Mouse (Mus musculus) limb, embryonic 12.5 days (tissue): ENCODE data around the gene Slc15a4. TPM values are rescaled to one million over a fixed set of nuclear protein-coding genes. Genes with fewer than 3 reads are reported as not detected.

Experiments
- ATAC-seq: fragments of 200-750 bp; cut with Nextera tagmentation; 2 replicates; pipeline ENCODE4 v1.8.0; 2017; ENCODE audit warnings: low read depth, moderate TSS enrichment; ENCODE audit not compliant: insufficient number of reproducible peaks, insufficient read depth, low FRiP score, low TSS enrichment
- H3K27ac ChIP-seq: fragments of 300-500 bp; sonication (generic); 2 replicates; pipeline ENCODE4 v1.5.1; 2016; ENCODE audit warnings: mild to moderate bottlenecking, moderate library complexity
- H3K27me3 ChIP-seq: fragments of 300-500 bp; sonication (generic); 2 replicates; pipeline ENCODE4 v1.6.1; 2016; ENCODE audit warnings: mild to moderate bottlenecking, moderate library complexity
- H3K36me3 ChIP-seq: fragments of 300-500 bp; sonication (generic); 2 replicates; pipeline ENCODE4 v1.6.1; 2016; ENCODE audit warnings: mild to moderate bottlenecking, moderate library complexity
- H3K4me1 ChIP-seq: fragments of 300-500 bp; sonication (generic); replicated peaks from 2 replicates; pipeline ENCODE4 v1.6.1; 2016
- H3K4me2 ChIP-seq: fragments of 300-500 bp; sonication (generic); 2 replicates; pipeline ENCODE4 v1.6.1; 2016; ENCODE audit warnings: mild to moderate bottlenecking, moderate library complexity
- H3K4me3 ChIP-seq: fragments of 300-500 bp; sonication (generic); replicated peaks from 2 replicates; pipeline ENCODE4 v1.5.1; 2016; ENCODE audit warnings: mild to moderate bottlenecking
- H3K9ac ChIP-seq: fragments of 300-500 bp; sonication (generic); replicated peaks from 2 replicates; pipeline ENCODE4 v1.6.1; 2016; ENCODE audit warnings: mild to moderate bottlenecking, moderate library complexity
- H3K9me3 ChIP-seq: fragments of 300-500 bp; sonication (generic); 2 replicates; pipeline ENCODE4 v1.6.1; 2016; ENCODE audit warnings: mild to moderate bottlenecking, moderate library complexity
- WGBS: fragments of 180-500 bp; shearing (Covaris S2); methylation state at CpG from one replicate; pipeline ENCODE4 v1.1.7; 2016; 5-methylcytosine and 5-hydroxymethylcytosine counted together
- polyA plus RNA-seq: library from polyadenylated mRNA; unstranded; fragments of >200 nt; fragmentation: Nextera tagmentation; extraction: Ambion mirVana; gene quantifications from 2 replicates; pipeline ENCODE4 v1.2.1, GENCODE M21; 2016

Slc15a4 gene
- 25.9 and 28.8 TPM in 2 replicates for polyA plus RNA-seq

DNA sequence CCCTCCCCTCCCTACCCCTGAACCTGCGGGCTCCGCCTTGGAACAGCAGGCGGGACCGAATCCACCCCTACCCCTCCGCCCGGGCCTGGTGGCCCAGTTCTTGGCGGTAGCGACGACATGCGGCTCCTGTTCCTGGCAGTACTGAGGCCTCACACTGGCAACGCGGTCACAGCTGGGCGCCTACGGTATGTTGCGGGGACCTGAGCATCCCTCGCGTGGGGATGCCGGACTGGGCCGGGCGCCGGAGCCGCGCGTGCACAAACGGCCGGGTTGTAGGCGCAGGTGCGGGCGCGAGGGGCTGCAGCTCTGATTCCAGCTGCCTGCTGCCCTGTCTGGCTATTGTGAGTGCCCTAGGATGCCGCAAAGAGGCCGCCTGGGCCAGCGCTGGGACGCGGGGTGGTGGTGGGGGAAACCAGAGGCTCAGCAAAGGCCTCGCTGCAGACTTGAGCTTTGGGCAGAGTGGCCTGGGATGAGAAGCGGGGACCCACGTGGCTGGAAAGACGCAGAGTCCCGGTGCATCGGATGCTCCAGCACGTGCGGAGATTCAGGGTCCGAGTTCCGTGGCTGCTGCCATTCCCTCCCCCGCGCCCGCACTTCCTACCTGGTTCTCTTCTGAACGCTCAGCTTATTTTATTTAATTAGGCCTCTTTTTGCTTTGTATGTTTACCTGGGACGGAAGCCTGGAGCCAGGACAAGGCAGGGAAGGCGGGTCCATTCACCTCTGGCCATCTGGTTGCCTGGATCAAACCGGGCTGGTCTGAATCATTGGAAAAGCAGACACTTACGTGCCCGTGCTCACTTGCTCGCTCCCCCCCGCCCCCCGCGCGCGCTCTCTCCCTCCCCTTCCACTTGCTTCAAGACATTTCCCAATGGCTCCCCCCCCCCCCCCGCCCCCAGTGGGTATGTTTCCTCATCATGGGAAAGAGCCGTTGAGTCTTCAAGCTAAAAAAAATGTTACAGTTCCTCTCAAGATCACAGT lies at the start of gene Slc15a4, which contains the start of gene Glt1d1:
Gene Slc15a4, minus strand, starts transcription at position 731 of the 979 bp plus-strand sequence.
Gene Glt1d1, plus strand, starts transcription at position 96 of the 979 bp plus-strand sequence.
- ATAC-seq = peak; percentile 65
- under 1% methylated on average over 61 of the region's 62 CpGs for WGBS

DNA sequence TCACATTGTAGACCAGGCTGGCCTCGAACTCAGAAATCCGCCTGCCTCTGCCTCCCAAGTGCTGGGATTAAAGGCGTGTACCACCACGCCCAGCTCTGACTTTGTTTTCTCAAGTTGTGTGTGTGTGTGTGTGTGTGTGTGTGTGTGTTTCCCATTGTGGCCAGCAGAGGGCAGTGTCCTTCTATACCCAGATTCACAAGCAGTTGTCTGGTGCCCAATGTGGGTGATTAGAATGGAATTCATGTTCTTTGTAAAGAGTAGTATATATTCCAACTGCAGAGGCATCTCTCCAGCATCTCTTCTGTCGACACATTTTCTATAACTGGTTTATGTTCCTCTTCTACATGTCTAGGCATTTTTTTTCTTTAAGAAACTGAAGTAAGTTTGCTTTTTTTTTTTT lies 45.8 kb upstream of the Slc15a4 start:
- Histone ChIP-seq H3K36me3 (no peaks in the 10 kb centered on the region), H3K9ac (no peak overlapping the region), H3K27me3 (no peaks in the 10 kb centered on the region), H3K4me3 (no peak overlapping the region), H3K27ac (no peak overlapping the region), H3K4me1 (0 out of 2 replicates have a peak, but pooled peaks cover 2% of the 10 kb centered on the region), H3K9me3 (peaks cover 9% of the 10 kb centered on the region; the same call in 1 of the 2 replicates), H3K4me2 (no peak overlapping the region)
- WGBS = 93% methylated on average over 5 of the region's 5 CpGs
- no peak for ATAC-seq

More for the DNA sequence above, at the start of gene Slc15a4, which contains the start of gene Glt1d1:
- H3K36me3 ChIP-seq = no peaks in the 10 kb centered on the region
- H3K4me2 ChIP-seq = peak within 1 kb of the TSS; percentile 96
- H3K9me3 ChIP-seq = no peaks in the 10 kb centered on the region
- peaks cover 34% of the 10 kb centered on the region for H3K27me3 ChIP-seq
- no peak within 1 kb of the TSS for H3K27ac ChIP-seq
- H3K4me1 ChIP-seq = peaks cover 11% of the 10 kb centered on the region; the same call in 1 of the 2 replicates
- H3K4me3 ChIP-seq = peak within 1 kb of the TSS; percentile 58
- peak within 1 kb of the TSS; percentile 64 for H3K9ac ChIP-seq

DNA sequence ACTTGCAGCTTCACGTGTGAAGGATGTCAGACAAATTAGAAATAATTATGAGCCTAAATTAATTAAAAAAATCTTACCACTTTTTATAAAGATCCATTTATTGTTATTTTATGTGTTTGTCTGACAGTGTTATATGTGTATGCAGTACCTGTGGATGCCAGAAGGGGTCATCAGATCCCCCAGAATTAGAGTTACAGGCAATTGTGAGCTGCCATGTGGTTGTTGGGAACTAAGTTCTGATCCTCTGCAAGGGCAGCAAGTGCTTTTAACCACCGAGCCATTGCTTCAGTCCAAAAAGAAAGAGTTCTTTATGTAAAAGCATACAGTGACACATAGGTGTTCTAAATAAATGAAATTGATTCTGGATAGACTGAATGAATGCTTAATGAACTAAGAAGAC lies 44.9 kb upstream of the Slc15a4 start:
- no peak overlapping the region for H3K4me2 ChIP-seq
- H3K9ac ChIP-seq = no peak overlapping the region
- H3K36me3 ChIP-seq = no peaks in the 10 kb centered on the region
- no peaks in the 10 kb centered on the region for H3K27me3 ChIP-seq
- H3K9me3 ChIP-seq = peaks cover 9% of the 10 kb centered on the region; the same call in 1 of the 2 replicates
- no peak for ATAC-seq
- 0 out of 2 replicates have a peak, but pooled peaks cover 2% of the 10 kb centered on the region for H3K4me1 ChIP-seq
- H3K4me3 ChIP-seq = no peak overlapping the region
- 90% methylated on average over 2 of the region's 2 CpGs for whole genome bisulfite sequencing
- H3K27ac ChIP-seq = no peak overlapping the region

- 0 out of 2 replicates have a peak, but pooled peaks cover 2% of the 10 kb centered on the region for H3K4me1 ChIP-seq
- H3K9ac ChIP-seq = no peak overlapping the region
- WGBS = 91% methylated on average over 8 of the region's 8 CpGs
- H3K4me2 ChIP-seq = no peak overlapping the region
- no peaks in the 10 kb centered on the region for H3K27me3 ChIP-seq
- H3K4me3 ChIP-seq = no peak overlapping the region
- no peaks in the 10 kb centered on the region for H3K36me3 ChIP-seq
- H3K9me3 ChIP-seq = peaks cover 6% of the 10 kb centered on the region; the same call in 1 of the 2 replicates
- no peak for ATAC-seq
- H3K27ac ChIP-seq = no peak overlapping the region
Measured at GRCm38 (mm10) chr5:127673913-127674312, 41.2 kb upstream of the Slc15a4 start.

DNA sequence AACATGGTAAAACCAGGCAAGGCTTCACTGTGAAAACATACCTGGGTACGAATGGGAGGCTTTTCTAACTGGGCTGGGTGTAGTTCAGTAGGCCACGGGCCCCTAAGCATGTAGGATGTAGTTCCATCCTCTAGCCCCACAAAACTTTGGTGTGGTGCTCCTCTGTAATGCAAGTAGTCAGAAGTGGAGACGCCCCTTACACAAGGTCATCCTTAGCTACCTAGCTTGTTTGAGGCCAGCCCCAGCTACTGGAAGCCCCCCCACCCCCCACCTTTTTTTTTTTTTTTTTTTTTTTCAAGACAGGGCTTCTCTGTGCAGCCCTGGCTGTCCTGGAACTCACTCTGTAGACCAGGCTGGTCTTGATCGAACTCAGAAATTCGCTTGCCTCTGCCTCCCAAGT lies 28.3 kb upstream of the Slc15a4 start:
- Histone ChIP-seq H3K4me1 (no peaks in the 10 kb centered on the region), H3K9ac (no peak overlapping the region), H3K4me2 (no peak overlapping the region), H3K9me3 (no peaks in the 10 kb centered on the region), H3K27me3 (no peaks in the 10 kb centered on the region), H3K27ac (no peak overlapping the region), H3K4me3 (no peak overlapping the region), H3K36me3 (no peaks in the 10 kb centered on the region)
- 88% methylated on average over 5 of the region's 5 CpGs for WGBS
- no peak for ATAC-seq

- Histone ChIP-seq H3K4me3 (no peak overlapping the region), H3K9me3 (no peaks in the 10 kb centered on the region), H3K36me3 (no peaks in the 10 kb centered on the region), H3K4me1 (no peaks in the 10 kb centered on the region), H3K4me2 (no peak overlapping the region), H3K27ac (no peak overlapping the region), H3K9ac (no peak overlapping the region), H3K27me3 (no peaks in the 10 kb centered on the region)
- no peak for ATAC-seq
- 75% methylated on average over 5 of the region's 5 CpGs for WGBS
Measured at GRCm38 (mm10) chr5:127660267-127660666, 27.6 kb upstream of the Slc15a4 start.

GRCm38 (mm10) chr5:127659312-127659711 lies 26.6 kb upstream of the Slc15a4 start:
- Histone ChIP-seq H3K27me3 (no peaks in the 10 kb centered on the region), H3K4me1 (no peaks in the 10 kb centered on the region), H3K9me3 (no peaks in the 10 kb centered on the region), H3K4me3 (no peak overlapping the region), H3K27ac (no peak overlapping the region), H3K36me3 (no peaks in the 10 kb centered on the region), H3K4me2 (no peak overlapping the region), H3K9ac (no peak overlapping the region)
- WGBS = 97% methylated on average over 3 of the region's 3 CpGs
- no peak for ATAC-seq

GRCm38 (mm10) chr5:127658257-127658656 lies 25.6 kb upstream of the Slc15a4 start:
- no peak for ATAC-seq
- no peak overlapping the region for H3K27ac ChIP-seq
- WGBS = 88% methylated on average over 2 of the region's 2 CpGs

DNA sequence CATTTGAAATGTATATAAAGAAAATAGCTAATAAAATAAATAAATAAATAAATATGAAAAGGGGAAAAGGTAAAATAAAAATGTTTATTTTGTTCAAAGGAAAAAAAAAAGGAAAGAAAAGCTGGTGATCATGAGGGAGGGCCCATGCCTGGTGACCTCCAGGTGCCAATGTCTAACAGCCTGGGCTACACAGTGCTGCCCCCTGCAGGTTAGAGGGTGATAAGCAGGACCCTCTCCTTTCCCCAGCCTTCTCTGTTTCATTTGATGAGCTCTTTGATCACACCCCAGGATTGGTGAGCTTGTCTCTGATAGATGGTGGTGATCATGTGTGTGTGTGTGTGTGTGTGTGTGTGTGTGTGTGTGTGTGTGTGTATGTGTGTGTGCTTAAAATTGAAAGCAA lies 16.4 kb upstream of the Slc15a4 start:
- Histone ChIP-seq H3K36me3 (no peaks in the 10 kb centered on the region), H3K4me1 (peaks cover 6% of the 10 kb centered on the region; the same call in 1 of the 2 replicates), H3K4me2 (no peak overlapping the region), H3K27ac (no peak overlapping the region), H3K4me3 (no peak overlapping the region), H3K9me3 (peaks cover 10% of the 10 kb centered on the region; the same call in 1 of the 2 replicates), H3K9ac (no peak overlapping the region), H3K27me3 (no peaks in the 10 kb centered on the region)
- ATAC-seq = no peak

More at GRCm38 (mm10) chr5:127658257-127658656, 25.6 kb upstream of the Slc15a4 start:
- Histone ChIP-seq H3K9ac (no peak overlapping the region), H3K36me3 (no peaks in the 10 kb centered on the region), H3K4me3 (no peak overlapping the region), H3K27me3 (no peaks in the 10 kb centered on the region), H3K4me2 (no peak overlapping the region), H3K9me3 (0 out of 2 replicates have a peak, but pooled peaks cover under 1% of the 10 kb centered on the region), H3K4me1 (no peaks in the 10 kb centered on the region)

GRCm38 (mm10) chr5:127648046-127648445 lies 15.3 kb upstream of the Slc15a4 start:
- no peak for ATAC-seq
- Histone ChIP-seq H3K4me3 (no peak overlapping the region), H3K36me3 (no peaks in the 10 kb centered on the region), H3K27me3 (no peaks in the 10 kb centered on the region), H3K4me1 (peaks cover 6% of the 10 kb centered on the region; the same call in 1 of the 2 replicates), H3K9me3 (peaks cover 7% of the 10 kb centered on the region; the same call in 1 of the 2 replicates), H3K9ac (no peak overlapping the region), H3K4me2 (no peak overlapping the region), H3K27ac (no peak overlapping the region)
- WGBS = 75% methylated on average over 6 of the region's 6 CpGs

DNA sequence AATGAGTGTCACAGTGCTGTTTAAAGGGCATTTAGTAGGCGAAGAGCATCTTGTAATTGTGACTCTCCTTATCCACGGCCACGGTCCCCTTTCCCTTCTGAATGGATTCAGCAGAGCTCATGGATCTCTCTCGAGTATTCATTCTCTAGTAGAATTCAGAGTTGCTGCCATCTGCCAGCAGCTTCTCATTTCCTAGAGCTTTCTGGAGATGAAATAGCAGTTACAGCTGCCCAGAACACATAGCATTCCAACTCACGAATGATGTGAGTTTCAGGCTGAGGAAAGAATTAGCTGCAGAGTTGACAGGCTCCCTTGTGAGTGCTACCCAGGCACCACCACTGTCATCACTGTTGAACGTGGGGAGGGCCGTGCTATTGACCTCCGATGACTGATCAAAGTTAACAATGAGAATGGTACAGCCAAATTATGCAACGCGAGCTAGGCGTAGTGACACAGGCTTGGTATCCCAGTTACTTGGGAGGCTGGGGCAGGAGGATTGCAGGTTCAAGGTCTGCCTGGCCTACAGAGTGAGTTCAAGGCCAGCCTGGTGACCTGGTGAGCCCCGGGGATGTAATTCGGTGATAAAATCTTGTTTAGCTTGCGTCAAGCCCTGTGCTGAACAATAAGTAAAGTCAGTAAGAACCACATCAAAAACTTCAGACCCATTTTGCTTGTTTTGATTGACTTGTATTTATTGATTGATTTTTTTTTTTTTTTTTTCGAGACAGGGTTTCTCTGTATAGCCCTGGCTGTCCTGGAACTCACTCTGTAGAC lies 8.7 kb upstream of the Slc15a4 start:
- no peak for ATAC-seq
- H3K9me3 ChIP-seq = peaks cover 4% of the 10 kb centered on the region; the same call in 1 of the 2 replicates
- H3K27ac ChIP-seq = no peak overlapping the region
- H3K9ac ChIP-seq = no peak overlapping the region
- no peaks in the 10 kb centered on the region for H3K27me3 ChIP-seq
- 89% methylated on average over 15 of the region's 15 CpGs for WGBS
- no peak overlapping the region for H3K4me3 ChIP-seq
- no peaks in the 10 kb centered on the region for H3K4me1 ChIP-seq
- H3K4me2 ChIP-seq = no peak overlapping the region
- H3K36me3 ChIP-seq = no peaks in the 10 kb centered on the region
